Mouse (Mus musculus): ENCODE data around the gene Zfp91. TPM values are rescaled to one million over a fixed set of nuclear protein-coding genes. Genes with fewer than 3 reads are reported as not detected.

Gene Zfp91
- polyA plus RNA-seq, 1 experiment from 2014 or later, result 22.1 TPM

DNA sequence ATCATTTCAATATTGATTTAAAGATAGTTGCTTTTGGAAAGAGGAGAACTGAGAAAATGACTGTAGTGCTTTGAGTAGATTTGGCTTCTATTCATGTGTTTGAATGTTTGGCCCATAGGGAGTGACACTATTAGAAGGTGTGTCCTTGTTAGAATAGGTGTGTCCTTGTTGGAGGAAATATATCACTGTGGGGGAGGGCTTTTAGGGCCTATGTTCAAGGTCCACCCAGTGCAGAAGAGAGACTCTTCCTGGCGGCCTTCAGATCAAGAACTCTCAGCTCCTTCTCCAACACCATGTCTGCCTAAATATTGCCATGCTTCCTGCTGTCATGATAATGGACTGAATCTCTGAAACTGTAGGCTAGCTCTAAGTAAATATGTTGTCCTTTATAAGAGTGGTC, 8.3 kb upstream of the Zfp91 start:
- WGBS, result 97% methylated on average over 1 of the region's 1 CpGs
- no peak for ATAC-seq (ENCODE audit: low FRiP score)
- H3K4me2 ChIP-seq, result no peak overlapping the region
- H3K9me3 ChIP-seq, result no peaks in the 10 kb centered on the region
- no peaks in the 10 kb centered on the region for H3K27me3 ChIP-seq
- H3K4me1 ChIP-seq, result no peaks in the 10 kb centered on the region
- H3K9ac ChIP-seq, result no peak overlapping the region
- H3K4me3 ChIP-seq (replicated peaks), result no peak overlapping the region
- no peaks in the 10 kb centered on the region for H3K36me3 ChIP-seq (replicated peaks)
- H3K27ac ChIP-seq, result no peak overlapping the region

DNA sequence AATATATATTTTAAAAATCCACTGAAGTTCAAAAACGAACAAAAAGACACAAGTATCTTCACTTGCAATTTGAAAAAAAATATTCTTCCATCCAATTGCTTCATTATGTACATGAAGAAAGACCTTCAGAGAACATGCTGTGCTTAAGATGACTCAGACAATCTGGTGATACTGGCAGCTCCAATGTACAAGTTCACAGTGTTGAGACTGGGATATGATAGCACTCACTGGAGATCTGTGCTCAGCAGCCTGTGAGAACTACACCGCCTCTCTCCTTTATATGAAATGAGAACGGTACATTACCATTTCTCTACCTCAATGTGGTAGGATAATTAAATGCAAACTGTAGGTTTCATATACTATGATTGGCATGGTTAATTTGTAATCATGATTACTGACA, 6.9 kb upstream of the Zfp91 start:
- 70% methylated on average over 3 of the region's 3 CpGs for WGBS
- H3K27me3 ChIP-seq, result no peaks in the 10 kb centered on the region
- ATAC-seq (ENCODE audit: low FRiP score), result no peak
- no peaks in the 10 kb centered on the region for H3K9me3 ChIP-seq
- H3K4me3 ChIP-seq (replicated peaks), result no peak overlapping the region
- H3K36me3 ChIP-seq (replicated peaks), result no peaks in the 10 kb centered on the region
- no peak overlapping the region for H3K27ac ChIP-seq
- H3K4me2 ChIP-seq, result no peak overlapping the region
- no peak overlapping the region for H3K9ac ChIP-seq
- H3K4me1 ChIP-seq, result no peaks in the 10 kb centered on the region

DNA sequence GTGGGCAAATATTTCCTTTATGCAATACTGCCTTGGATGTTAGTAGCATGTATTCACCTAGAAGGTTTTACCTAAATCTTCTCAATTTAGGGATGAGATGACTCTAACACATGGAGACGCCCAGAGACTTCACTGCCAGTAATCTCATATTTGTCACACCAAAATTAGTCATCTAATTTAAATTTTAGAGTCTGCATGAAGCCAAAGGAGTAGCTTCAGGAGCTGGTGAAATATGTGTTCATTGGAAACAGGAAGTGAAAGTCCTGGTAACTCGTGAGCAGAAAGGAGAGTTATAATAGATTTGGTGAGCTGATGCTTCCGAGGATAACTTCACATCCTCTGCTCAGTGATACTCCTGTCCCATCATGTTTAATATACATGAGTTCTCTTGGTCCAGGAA, 5.1 kb upstream of the Zfp91 start:
- no peak overlapping the region for H3K4me2 ChIP-seq
- no peak overlapping the region for H3K9ac ChIP-seq
- no peak overlapping the region for H3K27ac ChIP-seq
- no peaks in the 10 kb centered on the region for H3K9me3 ChIP-seq
- H3K4me1 ChIP-seq, result no peaks in the 10 kb centered on the region
- H3K4me3 ChIP-seq (replicated peaks), result no peak overlapping the region
- no peak for ATAC-seq (ENCODE audit: low FRiP score)
- H3K36me3 ChIP-seq (replicated peaks), result no peaks in the 10 kb centered on the region
- 78% methylated on average over 3 of the region's 3 CpGs for WGBS
- H3K27me3 ChIP-seq, result no peaks in the 10 kb centered on the region

DNA sequence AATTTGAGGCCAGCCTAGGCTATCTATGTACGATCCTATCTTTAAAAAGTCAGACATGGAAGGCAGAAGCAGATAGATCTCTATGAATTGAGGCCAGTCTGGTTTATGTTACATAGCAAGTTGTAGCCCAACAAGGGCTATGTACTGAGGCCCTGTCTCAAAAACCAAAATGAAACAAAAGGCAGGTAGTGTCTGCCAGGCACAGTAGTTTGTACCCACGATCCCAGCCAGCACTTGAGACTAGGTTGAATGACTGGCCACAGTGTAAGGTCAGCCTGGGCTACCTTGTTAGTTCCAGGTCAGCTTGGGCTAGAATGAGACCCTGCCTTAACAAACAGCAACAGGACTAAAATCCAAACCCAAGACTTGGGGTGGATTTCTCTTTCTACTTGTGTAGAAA, 4.7 kb upstream of the Zfp91 start:
- Histone ChIP-seq H3K9ac (no peak overlapping the region), H3K4me3 (replicated peaks) (no peak overlapping the region), H3K4me2 (no peak overlapping the region), H3K4me1 (no peaks in the 10 kb centered on the region), H3K27ac (no peak overlapping the region), H3K36me3 (replicated peaks) (no peaks in the 10 kb centered on the region), H3K27me3 (no peaks in the 10 kb centered on the region), H3K9me3 (no peaks in the 10 kb centered on the region)
- WGBS, result 81% methylated on average over 2 of the region's 2 CpGs
- no peak for ATAC-seq (ENCODE audit: low FRiP score)

DNA sequence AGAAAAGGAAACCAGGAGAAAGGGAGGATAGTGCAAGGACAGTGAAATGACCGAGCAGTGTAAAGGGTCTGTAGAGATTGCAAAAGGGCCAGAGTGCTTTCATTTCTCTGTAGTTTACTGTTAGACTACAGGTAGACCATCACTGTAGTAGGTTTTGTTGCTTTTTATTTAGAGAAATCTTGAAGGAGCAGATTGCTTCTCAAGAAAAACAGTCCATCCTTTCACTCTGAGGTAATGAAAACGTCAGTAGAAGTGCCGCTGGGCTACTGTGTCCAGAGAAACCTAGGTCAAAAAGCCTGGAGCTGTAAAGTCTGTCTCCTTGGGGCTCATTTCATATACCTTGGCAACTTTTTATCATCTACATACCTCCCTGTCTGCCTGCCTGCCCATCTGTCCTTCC, 3.2 kb upstream of the Zfp91 start:
- H3K4me3 ChIP-seq (replicated peaks), result no peak overlapping the region
- no peak overlapping the region for H3K4me2 ChIP-seq
- 86% methylated on average over 3 of the region's 3 CpGs for WGBS
- H3K9me3 ChIP-seq, result no peaks in the 10 kb centered on the region
- no peak overlapping the region for H3K9ac ChIP-seq
- no peak for ATAC-seq (ENCODE audit: low FRiP score)
- H3K27ac ChIP-seq, result no peak overlapping the region
- no peaks in the 10 kb centered on the region for H3K4me1 ChIP-seq
- H3K27me3 ChIP-seq, result no peaks in the 10 kb centered on the region
- H3K36me3 ChIP-seq (replicated peaks), result no peaks in the 10 kb centered on the region

DNA sequence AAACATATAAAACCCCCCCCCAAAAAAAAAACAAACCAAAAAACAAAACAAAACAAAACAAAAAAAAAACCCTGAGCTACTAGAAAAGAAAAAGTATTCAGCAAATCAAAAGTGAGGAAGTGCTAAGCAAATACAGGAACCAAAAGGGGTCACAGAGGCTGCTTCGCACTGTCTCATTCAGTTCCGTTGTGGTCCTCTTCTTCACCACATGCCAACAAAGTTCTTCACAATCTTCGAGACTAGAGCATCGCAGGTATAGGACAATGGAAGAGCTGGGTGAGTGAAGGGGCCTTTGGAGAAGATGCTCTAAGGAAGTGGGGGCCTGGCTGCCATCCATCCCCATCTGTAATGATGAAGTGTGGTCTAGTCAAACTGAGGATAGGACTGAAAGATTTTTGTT, 2.5 kb upstream of the Zfp91 start:
- Histone ChIP-seq H3K4me2 (no peak overlapping the region), H3K9ac (no peak overlapping the region), H3K4me3 (replicated peaks) (no peak overlapping the region), H3K9me3 (no peaks in the 10 kb centered on the region), H3K27me3 (no peaks in the 10 kb centered on the region), H3K27ac (no peak overlapping the region), H3K36me3 (replicated peaks) (no peaks in the 10 kb centered on the region), H3K4me1 (0 out of 2 replicates have a peak, but pooled peaks cover under 1% of the 10 kb centered on the region)
- WGBS, result 90% methylated on average over 4 of the region's 4 CpGs
- ATAC-seq (ENCODE audit: low FRiP score), result no peak

DNA sequence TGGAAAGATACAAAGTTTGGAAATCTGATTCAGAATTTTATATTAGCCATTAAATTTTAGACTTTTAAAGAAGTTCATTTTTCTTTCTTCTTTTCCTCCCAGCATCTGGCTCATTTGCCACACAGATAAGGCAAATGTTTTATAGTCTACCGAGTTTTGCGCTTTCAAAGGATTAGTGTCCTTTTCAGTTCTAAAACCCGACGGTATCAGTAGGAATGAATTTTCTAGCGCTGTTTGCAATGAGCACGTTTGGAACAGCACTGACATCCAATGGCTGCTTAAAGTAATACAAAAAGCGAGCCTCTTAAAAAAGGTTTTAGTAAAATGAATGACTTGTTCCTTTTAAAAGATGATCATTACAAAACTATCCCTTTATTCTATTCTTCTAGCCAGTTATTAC, 1.1 kb upstream of the Zfp91 start:
- WGBS, result 1% methylated on average over 7 of the region's 7 CpGs
- Histone ChIP-seq H3K36me3 (replicated peaks) (no peaks in the 10 kb centered on the region), H3K4me3 (replicated peaks) (peak overlapping the region; percentile 91), H3K27ac (peak overlapping the region; percentile 99), H3K27me3 (no peaks in the 10 kb centered on the region), H3K9me3 (no peaks in the 10 kb centered on the region), H3K4me2 (peak overlapping the region; percentile 60), H3K4me1 (peaks cover 6% of the 10 kb centered on the region; the same call in 1 of the 2 replicates), H3K9ac (peak overlapping the region; percentile 46)
- no peak for ATAC-seq (ENCODE audit: low FRiP score)

DNA sequence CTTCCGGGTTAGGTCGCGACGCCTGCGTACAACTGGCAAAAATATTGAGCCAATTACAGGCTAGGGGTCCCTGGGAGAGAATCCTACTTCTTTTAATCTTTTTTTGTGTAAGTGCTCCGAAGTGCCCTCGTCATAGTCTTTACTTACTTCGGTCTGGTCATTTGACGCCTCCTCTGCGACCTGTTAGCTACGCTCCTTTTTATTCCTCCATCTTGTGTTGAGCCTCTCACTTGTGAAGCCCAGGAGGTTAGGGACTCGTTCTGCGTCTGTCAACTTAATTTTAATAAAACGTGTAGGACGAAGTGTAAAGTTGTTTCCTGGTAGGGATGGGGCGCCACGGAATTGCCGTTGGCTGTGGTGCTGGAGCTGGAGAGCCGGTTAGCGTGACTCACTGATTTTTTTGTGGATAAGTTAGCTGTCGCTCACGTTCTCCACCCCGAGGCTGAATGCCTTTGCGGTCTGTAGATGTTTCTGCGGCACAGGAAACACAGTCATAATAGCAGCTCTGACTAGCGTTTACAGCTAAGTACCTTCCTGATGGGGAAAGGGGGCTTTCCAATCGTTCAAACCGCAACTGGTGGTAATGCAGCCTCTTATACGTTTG, 504 bp upstream of the Zfp91 start:
- H3K27ac ChIP-seq, result peak overlapping the region; percentile 99
- no peaks in the 10 kb centered on the region for H3K9me3 ChIP-seq
- peak overlapping the region; percentile 91 for H3K4me3 ChIP-seq (replicated peaks)
- peak; percentile 9; the same call in 1 of the 2 replicates for ATAC-seq (ENCODE audit: low FRiP score)
- H3K36me3 ChIP-seq (replicated peaks), result no peaks in the 10 kb centered on the region
- under 1% methylated on average over 29 of the region's 29 CpGs for WGBS
- H3K4me2 ChIP-seq, result peak overlapping the region; percentile 60
- H3K4me1 ChIP-seq, result peaks cover 9% of the 10 kb centered on the region
- H3K9ac ChIP-seq, result peak overlapping the region; percentile 46
- H3K27me3 ChIP-seq, result no peaks in the 10 kb centered on the region

DNA sequence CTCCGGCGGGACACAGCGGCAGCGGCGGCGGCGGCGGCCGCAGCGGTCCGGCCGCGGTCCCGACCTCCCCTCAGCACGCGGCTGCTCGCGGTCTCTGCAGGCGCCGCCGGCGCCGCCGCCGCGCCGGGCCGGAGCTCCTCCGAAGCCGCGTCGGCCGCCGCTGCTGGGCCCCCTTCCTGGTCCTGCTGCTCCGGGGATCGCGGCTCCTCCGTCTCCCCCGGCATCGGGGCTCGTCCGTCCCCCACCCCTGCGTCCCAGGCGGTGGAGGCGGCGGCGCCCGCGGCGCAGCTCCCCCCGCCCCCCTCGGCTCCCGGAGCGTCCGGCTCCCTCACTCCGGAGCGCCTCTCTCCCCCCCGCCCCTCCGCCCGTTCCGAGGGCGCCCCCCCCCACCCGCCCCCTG, 816 bp downstream of the Zfp91 start:
- ATAC-seq (ENCODE audit: low FRiP score), result peak; percentile 53
- under 1% methylated on average over 39 of the region's 63 CpGs for WGBS

DNA sequence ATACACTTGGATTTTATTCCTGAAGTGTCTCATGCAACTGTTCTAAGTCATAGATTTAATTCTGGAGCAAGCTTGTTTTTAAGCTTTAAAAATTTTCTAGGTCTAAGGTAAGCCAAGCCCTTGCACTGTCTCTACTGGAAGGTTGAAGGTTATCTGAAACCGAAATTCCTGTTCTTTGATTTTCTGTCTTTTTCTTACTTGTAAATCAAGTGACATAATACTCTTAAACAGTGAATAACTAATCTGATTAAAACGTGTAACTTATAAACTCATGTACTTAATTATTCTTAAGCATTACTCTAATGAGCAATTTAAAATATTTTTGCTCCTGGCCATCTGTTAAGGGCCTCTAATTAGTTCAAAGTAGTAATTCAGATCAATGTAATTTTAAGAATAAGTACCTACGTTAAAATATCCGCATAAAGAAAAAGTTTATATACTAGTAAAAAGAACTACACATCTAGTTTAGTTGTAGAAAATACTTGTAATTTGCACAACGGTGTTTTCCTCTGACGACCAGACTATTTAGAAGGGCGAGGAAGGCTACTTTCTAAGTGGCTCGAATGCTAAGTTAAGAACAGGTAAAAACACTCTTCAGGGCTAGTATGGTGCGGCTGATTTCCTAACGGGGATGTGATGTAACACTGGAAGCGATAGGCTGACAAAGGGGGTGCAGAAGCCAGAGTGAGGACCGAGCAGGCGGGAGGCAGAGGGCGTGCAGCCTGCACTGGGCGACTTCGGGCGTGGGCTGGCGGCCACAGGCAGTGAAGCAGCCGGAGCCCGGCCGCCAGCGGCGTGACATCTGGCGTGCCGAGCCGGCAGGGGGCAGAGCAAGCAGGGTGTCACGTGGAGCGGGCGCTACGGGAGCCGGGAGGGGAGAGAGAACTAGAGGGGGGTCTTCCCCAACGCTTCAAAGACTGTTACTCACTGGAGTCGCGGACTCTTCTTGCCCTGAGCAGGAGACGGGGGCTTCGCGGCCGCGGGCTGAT, 1.6 kb downstream of the Zfp91 start:
- Histone ChIP-seq H3K36me3 (replicated peaks) (no peaks in the 10 kb centered on the region), H3K4me1 (peaks cover 12% of the 10 kb centered on the region), H3K27me3 (no peaks in the 10 kb centered on the region), H3K9me3 (no peaks in the 10 kb centered on the region), H3K4me2 (peak overlapping the region; percentile 49), H3K4me3 (replicated peaks) (peak overlapping the region; percentile 91), H3K9ac (peak overlapping the region; percentile 97), H3K27ac (peak overlapping the region; percentile 99)
- WGBS, result 1% methylated on average over 33 of the region's 39 CpGs
- ATAC-seq (ENCODE audit: low FRiP score), result peak; percentile 73

More for the DNA sequence above, 816 bp downstream of the Zfp91 start:
- peak overlapping the region; percentile 49 for H3K4me2 ChIP-seq
- H3K9me3 ChIP-seq, result no peaks in the 10 kb centered on the region
- peaks cover 12% of the 10 kb centered on the region for H3K4me1 ChIP-seq
- H3K4me3 ChIP-seq (replicated peaks), result peak overlapping the region; percentile 91
- peak overlapping the region; percentile 97 for H3K9ac ChIP-seq
- H3K27me3 ChIP-seq, result no peaks in the 10 kb centered on the region
- H3K27ac ChIP-seq, result peak overlapping the region; percentile 99
- no peaks in the 10 kb centered on the region for H3K36me3 ChIP-seq (replicated peaks)

DNA sequence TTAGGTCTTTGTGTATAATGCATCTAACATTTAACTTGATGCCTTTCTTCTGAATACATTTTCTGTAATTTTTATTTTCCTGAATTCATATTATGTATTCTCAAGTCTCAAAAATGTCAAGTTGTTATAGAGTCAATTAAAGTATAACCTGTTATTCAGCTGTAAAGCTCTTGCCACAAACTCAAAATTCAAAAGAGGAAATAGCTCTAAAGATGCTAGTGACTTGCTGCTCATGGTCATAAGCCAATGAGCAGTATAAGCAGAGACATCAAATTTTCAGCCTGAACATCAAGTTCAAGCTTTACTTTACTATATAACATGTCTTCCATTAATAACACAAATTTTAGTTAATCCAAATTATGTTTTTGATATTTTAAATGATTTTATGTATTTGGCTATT, 3.6 kb downstream of the Zfp91 start:
- Histone ChIP-seq H3K36me3 (replicated peaks) (peaks cover 5% of the 10 kb centered on the region), H3K27ac (no peak overlapping the region), H3K27me3 (no peaks in the 10 kb centered on the region), H3K4me3 (replicated peaks) (no peak overlapping the region), H3K4me2 (no peak overlapping the region), H3K9ac (no peak overlapping the region), H3K4me1 (peaks cover 12% of the 10 kb centered on the region), H3K9me3 (no peaks in the 10 kb centered on the region)
- ATAC-seq (ENCODE audit: low FRiP score), result no peak

DNA sequence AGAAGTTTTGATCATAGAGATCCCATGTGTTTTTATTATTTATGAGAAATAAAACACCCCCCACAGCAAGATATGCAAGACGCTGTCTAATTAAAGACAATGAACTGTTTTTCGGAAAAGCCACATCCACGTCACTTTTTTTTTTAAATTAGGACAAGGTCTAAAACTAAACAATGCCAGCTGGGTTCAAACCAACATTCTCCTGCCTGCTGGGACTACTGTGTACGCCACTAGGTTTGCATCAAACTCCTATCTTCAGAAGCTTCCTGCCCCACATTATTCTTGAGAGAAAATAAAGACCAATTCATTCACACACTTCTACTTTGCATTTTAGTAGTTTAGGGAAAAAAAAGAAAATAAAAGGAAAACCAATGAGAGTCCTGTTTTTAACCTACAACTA, 8.2 kb downstream of the Zfp91 start:
- peaks cover 6% of the 10 kb centered on the region for H3K4me1 ChIP-seq
- WGBS, result 92% methylated on average over 4 of the region's 4 CpGs
- H3K36me3 ChIP-seq (replicated peaks), result peaks cover 5% of the 10 kb centered on the region
- H3K9ac ChIP-seq, result no peak overlapping the region
- H3K27ac ChIP-seq, result no peak overlapping the region
- no peaks in the 10 kb centered on the region for H3K27me3 ChIP-seq
- no peaks in the 10 kb centered on the region for H3K9me3 ChIP-seq
- H3K4me2 ChIP-seq, result no peak overlapping the region
- H3K4me3 ChIP-seq (replicated peaks), result no peak overlapping the region
- ATAC-seq (ENCODE audit: low FRiP score), result no peak
